Mouse (Mus musculus): Measurements from ENCODE around the gene Slc9a6. TPM values are rescaled to one million over a fixed set of nuclear protein-coding genes. Genes with fewer than 3 reads are reported as not detected.

Gene Slc9a6
- total RNA-seq, 2 experiments from 2014 or later: 20.7 to 23.0 TPM

DNA sequence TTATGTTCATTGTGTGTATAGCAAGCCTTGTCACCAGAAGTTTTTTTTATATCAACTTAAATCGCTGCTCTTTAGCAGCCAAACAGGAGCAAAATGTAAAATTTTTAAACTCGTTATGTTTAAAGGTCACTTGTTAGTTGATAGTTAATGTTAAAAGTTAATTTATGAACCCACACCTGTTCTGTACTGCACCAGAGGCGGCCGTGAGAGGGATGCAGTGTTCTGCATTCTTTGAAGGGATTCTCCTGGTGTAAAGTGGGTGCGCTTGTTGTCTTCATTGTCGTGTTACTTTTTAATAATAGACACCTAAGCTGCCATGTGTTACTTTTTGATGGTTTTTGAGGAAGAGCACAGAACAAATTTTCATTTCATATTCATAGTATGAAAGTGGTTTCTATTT, 52.8 kb downstream of the Slc9a6 start:
- DNase-seq (ENCODE audit: low spot score): no peak
- intact Hi-C loops (cut with DNase I): no loop called here

DNA sequence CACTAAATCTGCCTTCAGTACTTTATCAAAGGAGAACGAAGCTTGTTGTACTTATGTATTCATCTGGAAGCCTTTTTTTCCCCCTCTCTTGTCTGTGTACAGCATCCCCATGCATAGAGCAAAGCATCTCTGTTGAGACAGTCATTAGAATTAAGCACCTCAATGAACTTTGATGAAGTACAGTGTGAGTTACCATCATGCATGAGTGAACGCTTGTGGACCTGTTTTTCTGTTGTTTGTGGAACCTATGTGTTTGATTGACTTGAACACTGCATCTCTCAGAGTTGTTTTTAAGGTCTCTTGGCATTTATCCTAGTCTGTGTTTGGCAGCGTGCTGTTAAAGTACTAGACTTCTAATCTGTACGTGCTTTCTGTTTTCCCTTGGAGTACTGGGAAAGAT, 53.8 kb downstream of the Slc9a6 start:
- intact Hi-C loops (cut with DNase I): no loop called here
- DNase-seq (ENCODE audit: low spot score): no peak

DNA sequence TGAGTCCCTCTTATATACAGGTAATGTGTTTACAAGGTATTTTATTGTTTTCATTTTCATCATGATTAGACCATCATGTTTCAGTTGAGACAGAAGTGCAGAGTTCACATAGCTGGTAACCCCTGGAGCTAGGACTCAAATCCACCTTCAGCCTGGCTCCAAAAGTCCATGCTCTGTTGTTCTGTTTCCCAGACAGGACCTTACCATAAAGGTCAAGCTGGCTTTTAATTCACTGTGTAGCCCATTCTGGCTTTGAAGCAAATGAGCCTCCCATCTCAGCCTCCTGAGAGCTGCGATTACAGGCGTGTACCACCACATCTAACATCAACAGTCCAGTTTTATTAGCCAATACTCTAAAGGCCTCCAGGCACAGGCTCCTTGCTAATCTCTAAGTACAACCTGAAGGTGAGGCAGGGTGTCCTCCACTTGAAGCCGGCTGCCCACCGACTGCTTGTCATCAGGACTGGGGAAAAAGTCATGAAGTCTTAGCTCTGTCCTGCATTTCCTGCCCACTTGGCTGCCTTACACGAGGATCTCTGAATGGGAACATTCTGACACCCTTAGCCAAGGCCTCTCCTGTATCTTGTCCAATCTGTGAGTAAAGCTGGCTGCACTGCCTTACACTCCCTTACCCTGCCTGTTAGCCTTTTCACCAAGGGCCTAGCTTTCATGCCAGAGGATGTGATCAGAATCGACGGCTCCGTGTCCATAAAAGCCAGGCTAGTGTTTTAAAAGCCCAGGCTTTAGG, 55.8 kb downstream of the Slc9a6 start:
- intact Hi-C loops (cut with DNase I): no loop called here

DNA sequence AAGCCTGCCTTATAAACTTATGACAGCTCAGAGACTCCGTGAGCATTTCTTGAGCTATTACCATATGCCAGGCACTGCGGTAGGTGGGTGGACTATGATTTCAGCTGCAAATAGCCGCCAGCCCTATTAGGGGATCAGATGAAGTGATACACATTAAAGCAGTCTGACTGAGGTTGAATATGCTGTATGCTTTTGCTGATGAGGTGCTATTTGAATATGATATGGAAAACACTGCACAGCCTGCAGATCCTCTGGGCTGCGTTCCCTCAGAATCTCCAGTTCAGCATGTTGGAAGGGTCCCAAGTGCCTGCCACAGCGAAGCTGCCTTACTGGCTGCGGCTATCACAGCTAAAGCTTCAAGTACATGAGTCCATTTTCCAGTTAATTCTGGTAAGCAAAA, 57.7 kb downstream of the Slc9a6 start:
- intact Hi-C loops (cut with DNase I): no loop called here
- DNase-seq (ENCODE audit: low spot score): no peak

More for the DNA sequence above, 55.8 kb downstream of the Slc9a6 start:
- peak; percentile 19 for DNase-seq (ENCODE audit: low spot score)

DNA sequence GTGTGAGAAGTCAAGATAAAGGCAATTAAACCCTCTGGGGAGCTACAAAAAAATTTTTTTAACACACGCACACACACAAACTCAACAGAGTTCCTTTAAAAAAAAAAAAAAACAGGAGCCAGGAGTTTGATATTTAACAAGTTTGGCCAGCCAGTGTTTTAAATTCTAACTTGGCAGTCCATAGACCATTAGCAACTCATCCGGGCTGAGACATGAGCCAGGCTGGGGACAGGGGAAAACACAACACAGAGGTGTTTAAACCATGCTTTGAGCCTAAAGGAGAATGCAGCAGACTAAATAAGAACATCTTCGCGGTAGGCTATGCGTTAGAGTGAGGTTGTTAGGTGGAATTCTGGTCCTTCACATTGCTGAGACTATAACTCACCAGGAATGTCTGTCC, 58.5 kb downstream of the Slc9a6 start:
- DNase-seq (ENCODE audit: low spot score): no peak
- intact Hi-C loops (cut with DNase I): no loop called here

DNA sequence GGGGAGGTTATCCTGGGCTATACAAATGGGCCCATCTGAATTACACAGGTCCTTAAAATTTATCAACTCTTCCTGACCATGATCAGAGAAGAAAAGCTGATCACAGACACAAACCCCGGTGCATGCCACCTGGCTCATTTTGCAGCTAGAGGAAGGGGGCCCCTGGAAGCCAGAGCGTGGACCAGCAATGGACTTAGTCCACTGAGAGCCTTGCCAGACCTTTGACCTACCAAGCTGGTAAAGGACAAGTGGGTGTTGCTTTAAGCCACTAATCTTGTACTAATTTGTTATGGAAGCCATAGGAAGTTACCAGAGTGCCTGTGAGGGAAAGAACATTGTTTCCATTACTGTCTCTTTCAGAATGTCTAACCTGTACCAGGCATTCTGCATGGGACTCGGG, 58.9 kb downstream of the Slc9a6 start:
- DNase-seq (ENCODE audit: low spot score): no peak
- intact Hi-C loops (cut with DNase I): no loop called here

DNA sequence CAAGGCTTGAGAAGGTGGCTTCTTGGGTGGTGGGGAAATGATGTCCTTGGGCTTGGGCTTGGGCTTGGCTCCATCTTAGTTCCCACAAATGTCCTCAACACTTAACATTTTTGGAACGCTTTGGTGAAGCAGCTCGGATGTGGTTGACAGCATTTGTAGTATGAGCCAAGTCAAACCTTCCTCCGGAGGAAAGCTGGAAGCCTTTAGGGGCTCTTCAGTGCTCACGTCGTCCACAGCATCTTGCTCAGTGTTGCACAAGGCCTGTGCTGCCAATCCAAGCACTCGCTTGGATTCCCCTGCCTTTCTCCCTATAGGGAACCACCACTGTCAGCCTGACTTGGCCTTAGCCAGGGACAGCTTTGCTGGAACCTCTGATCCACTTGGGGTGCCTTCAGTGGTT, 66.0 kb downstream of the Slc9a6 start:
- no peak for DNase-seq (ENCODE audit: low spot score)
- intact Hi-C loops (cut with DNase I): no loop called here

DNA sequence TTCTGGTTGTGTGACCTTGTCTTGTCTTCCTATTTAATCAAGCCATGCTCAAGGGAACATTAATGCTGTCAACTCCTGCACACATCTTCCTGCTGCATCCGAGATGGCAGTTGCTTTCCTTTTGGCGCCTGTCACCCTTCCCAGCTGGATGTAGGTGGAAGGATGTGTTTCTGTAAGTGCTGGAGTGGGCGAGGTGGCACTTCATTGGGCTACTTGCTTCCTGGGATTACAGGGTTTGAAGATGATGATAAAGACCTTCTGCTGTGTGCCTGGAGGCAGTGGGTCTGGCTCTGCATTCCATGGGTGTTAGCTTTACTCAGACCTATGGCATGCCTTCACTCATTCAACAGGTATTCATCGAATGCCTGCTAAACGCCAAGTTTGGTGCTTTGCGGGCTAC, 68.2 kb downstream of the Slc9a6 start:
- no peak for DNase-seq (ENCODE audit: low spot score)
- intact Hi-C loops (cut with DNase I): no loop called here

DNA sequence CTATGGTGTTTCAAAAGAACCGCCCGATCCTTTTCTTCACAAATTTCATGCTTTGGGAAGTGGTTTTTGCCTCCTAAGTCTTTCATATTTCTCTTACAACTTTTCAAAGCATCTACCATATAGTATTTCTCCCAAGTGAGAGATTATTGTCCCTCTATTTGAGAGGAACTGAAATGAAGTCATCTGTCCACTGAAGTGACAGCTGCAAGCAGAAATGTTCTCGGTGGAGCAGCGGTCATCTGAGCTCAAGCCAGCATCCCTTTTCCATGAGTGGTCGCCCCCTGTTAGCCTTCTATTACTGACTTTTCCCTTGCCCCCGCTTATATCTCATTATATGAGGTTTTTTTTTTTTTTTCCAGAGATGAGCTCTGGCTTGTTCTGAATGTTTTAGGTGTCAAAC, 69.5 kb downstream of the Slc9a6 start:
- intact Hi-C loops (cut with DNase I): no loop called here

DNA sequence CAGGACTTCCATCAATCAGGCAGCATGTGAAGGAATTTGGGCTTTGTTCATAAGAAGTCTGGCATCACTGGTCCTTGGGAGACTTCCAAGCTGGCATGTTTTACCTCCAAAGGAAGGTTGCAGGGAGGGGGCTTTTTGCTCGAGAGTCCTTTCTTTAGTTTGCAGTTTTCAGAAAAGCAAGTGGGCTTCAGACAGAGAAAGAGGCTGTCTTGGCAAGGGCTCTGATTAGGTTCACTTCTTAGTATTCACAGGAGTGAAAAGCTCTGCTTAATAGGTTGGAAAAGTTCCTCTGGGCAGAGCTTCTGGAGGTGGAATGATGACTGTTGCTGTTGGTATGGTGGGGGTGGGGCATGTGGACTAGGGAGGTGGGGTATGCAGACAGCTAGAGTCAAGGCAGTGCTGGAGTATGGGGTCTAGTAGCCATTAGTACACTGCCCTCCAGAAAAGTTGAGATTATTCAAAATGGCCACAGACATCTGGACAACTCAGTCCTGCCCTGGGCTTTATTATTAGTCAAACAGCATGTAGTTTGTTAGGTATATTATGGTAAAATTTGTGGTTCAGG, 72.7 kb downstream of the Slc9a6 start:
- intact Hi-C loops (cut with DNase I): no loop called here
- no peak for DNase-seq (ENCODE audit: low spot score)

More for the DNA sequence above, 69.5 kb downstream of the Slc9a6 start:
- DNase-seq (ENCODE audit: low spot score): no peak

DNA sequence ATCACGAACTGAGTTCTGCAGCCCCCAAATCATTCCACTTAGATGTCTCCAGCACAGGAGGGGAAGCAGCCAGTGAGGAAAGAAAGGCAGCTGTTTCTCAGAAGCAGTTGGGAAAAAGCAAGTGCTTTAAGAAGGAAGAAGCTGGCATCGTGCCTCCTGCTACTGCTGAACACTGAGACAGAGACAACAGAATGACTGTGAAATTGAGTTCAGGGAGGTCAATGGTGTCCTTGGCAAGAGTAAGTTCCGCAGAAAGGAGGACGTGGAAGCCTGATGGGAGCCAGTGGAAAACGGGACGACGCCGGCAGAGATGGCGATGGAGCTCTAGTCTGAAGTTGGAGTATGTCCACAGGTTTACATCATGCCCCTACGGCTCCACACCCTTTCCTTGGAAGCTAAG, 74.0 kb downstream of the Slc9a6 start:
- DNase-seq (ENCODE audit: low spot score): peak; percentile 26
- intact Hi-C loops (cut with DNase I): no loop called here

DNA sequence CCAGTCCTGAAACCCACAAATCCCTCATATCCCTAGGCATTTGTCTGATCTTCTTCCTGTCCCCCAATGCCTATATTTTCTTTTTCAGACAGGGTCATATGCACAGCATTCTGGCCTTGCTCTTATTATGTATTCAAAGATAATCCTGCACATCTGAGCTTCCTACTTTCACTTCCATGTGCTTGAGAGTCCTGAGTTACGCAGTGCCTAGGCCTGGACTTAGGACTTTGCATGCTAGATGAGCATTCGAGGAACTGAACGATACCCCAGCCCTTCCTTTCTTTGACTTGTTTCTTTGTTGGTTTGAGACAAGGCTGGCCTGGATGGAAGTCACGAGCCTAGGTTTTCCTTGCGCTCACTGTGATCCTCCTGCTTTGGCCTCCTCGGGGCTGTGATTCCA, 83.0 kb downstream of the Slc9a6 start:
- intact Hi-C loops (cut with DNase I): no loop called here
- DNase-seq (ENCODE audit: low spot score): no peak

DNA sequence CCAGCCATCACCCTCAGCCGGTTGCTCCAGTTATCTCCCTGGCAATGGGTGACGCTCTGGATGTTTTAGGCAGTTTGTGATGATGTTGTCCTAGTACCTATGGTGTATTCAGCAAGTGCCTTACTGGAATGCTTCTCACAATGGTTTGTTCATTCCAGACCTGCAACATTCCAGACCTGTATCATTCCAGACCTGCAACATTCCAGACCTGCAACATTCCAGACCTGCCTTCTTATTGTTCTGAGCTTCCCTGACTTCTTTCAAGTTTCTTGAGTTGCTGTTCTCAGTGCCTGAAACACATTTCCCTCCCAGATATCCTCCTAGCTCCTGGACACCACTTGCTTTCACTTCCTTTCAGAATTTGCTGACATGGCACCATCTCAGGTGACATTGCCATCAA, 85.0 kb downstream of the Slc9a6 start:
- no peak for DNase-seq (ENCODE audit: low spot score)
- intact Hi-C loops (cut with DNase I): no loop called here

DNA sequence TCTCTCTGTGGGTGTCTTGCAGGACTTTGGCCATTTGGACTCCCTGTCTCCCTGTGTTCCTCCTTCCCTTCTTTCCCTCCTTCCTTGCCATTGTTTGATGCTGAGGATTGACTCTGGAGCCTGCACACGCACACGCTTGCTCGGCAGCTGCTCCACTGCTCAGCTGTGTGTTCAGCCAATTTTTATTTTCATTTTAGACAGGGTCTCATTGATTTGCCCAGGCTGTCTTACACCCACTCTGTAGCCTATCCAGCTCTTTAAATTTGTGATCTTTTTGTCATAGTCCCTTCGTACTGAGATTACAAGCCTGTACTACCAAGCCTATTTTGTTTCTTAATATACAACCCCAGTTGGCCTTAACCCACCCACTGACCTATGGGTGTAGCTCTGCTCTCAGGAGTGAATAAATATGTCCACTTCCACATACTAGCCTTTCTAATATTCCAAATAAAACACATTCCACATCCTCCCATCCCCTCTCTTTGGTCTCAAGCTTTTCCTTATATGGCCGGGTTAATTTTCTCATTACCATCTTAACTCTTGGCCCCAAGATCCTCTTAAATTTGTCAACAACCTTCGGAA, 87.7 kb downstream of the Slc9a6 start:
- intact Hi-C loops (cut with DNase I): no loop called here
- DNase-seq (ENCODE audit: low spot score): no peak

DNA sequence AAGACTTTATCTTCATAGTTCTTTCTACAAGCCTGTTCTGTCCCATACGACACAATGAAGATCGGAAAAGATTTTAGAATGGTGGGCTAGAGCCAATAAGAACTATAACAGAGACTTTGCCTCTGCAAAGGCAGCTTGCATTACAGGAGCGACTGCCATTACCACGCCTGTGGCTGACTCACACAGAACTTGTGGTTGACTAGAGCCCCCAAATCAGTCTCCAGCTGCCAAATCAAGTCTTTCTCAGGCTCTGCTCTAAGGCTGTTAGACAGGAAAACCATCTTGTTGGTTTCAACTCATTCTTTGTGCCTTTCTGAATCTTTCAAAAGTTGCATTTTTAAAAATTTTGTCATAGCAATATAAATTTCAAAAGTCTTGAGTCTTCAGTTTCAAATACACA, 88.3 kb downstream of the Slc9a6 start:
- DNase-seq (ENCODE audit: low spot score): no peak
- intact Hi-C loops (cut with DNase I): no loop called here

DNA sequence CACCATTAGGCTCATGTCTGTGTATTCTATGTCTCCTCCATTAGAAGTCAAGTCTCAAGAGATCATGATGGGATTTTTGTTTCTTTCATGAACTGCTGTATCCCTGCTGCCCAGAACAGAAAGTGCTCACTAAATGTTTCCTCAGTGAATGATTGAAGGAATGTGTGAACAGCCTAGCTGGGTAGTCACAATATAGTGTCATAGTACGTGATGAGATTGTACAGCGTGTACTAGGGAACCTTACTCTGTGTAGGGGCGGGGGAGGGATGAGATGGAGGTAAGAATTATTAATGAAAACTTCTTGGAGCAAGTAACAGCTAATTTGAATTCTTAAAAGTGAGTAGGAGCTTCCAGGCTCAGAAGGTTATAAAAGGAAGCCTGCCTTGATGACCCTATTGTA, 91.7 kb downstream of the Slc9a6 start:
- no peak for DNase-seq (ENCODE audit: low spot score)
- intact Hi-C loops (cut with DNase I): no loop called here

DNA sequence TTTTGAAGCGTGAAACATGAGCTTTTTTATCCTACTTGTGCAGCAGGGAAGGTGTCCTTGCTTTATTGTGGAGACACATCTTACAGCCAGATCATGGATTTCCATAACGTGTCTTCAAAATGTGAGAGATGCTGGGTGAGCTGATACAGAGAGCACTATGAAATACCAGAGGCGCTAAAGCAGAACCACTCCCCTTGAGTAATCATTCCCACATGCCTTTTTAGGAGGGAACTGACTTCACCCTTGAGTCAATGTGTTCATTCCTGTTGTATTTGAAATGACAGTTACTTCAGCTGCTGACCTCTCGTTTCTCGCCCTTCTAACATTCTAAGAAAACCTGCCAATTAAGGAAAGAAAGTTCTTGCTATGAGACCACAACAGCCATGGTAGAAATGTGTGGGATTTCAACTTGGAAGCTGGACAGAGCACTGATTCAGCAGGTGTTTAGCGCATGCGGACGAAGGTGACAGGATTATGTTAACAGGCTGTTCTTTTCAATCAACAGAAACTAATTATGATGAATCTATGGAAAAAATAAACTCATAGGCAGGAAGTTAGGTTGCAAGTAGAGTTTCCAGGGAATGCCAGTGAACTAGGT, 94.5 kb downstream of the Slc9a6 start:
- intact Hi-C loops (cut with DNase I): no loop called here
- no peak for DNase-seq (ENCODE audit: low spot score)

DNA sequence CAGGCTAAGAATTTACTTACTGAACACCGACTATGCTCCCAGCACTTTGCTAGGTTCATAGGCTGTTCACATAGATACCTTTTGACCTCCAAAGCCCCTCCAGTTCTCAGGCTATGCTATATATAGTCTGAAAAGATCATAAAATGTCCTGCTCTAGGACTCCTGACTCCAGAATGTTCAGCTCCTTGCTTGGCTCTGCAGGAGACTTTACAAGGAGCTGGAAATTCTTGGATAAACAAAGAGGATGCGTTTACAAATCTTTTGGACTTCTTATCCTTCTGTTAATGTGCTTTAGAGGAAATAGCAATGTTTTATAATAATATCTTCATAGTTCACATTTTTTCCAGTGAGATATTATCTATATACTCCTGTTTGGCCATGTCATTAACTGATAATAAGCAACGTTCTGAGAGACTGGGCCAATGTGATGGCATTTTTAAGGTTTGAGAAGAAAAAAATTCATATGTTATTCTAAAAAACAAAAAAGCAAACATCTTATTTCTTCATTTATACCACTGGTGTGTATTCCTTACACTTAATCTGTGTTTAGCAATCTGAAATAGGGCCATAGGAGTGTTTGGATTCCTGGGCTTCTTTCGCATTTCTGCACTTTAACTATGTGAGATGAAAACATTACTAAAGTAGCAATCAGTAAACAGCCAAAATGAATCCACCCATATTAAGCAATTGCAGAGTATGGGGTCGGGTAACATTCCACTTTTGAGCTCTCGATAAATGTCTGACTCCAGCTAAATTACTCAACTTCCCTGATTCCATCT, 99.2 kb downstream of the Slc9a6 start:
- DNase-seq (ENCODE audit: low spot score): no peak
- intact Hi-C loops (cut with DNase I): no loop called here

DNA sequence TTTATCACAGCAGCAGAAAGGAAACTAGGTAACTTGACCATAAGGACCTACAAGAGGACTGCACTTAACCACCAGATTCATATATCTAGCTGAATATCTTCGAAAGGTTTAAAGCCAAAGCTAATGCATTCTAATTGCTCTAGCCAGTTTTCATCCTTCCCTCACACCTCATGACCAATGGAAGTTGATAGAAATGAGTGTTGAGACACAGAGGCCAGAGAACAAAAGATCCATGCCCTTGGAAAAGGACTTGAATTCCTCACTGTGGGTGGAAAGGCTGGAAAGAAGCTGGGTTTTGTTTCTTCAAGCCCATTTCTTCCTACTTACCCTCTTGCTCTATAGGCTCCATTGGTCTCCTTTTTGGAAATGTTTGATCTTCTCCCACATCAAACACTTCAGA, 101.0 kb downstream of the Slc9a6 start:
- intact Hi-C loops (cut with DNase I): no loop called here
- no peak for DNase-seq (ENCODE audit: low spot score)

DNA sequence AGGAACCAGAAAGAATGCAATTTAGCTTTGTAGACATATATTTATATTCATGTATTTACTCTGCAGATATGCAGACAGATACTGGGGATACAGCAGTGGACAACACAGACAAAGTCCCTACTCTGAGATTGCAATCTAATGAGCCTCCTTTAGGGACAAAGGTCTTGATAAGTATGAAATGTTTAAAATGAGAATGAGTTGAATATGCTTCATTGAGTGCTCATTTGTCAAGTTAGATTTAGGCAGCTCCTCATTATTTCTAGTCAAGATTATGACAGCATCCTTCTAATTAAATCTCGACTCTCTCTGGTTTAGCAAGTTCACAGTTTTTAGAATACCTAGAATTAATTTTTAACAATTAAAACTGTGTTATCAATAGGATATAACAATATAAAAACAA, 103.1 kb downstream of the Slc9a6 start:
- no peak for DNase-seq (ENCODE audit: low spot score)
- intact Hi-C loops (cut with DNase I): no loop called here
